Mouse (Mus musculus) midbrain, embryonic 11.5 days (tissue): ENCODE data around the gene Tbc1d16. TPM values are rescaled to one million over a fixed set of nuclear protein-coding genes. Genes with fewer than 3 reads are reported as not detected.

ENCODE experiments used
- ATAC-seq: fragments of 200-750 bp; cut with Nextera tagmentation; 2 replicates; pipeline ENCODE4 v1.8.0; 2017; ENCODE audit warnings: moderate TSS enrichment, moderate library complexity; ENCODE audit not compliant: low FRiP score
- DNase-seq: peaks from one replicate; pipeline ENCODE4 v3.0.0; 2015; ENCODE audit warnings: low spot score; ENCODE audit errors: missing footprints
- H3K27ac ChIP-seq: fragments of 300-500 bp; sonication (generic); 2 replicates; pipeline ENCODE4 v1.5.1; 2014; ENCODE audit warnings: low read depth, low read length
- H3K27me3 ChIP-seq: fragments of 300-500 bp; sonication (generic); 2 replicates; pipeline ENCODE4 v1.6.1; 2014; ENCODE audit warnings: mild to moderate bottlenecking, low read length, moderate library complexity, mixed read lengths; ENCODE audit not compliant: control insufficient read depth, insufficient read depth
- H3K36me3 ChIP-seq: fragments of 300-500 bp; sonication (generic); 2 replicates; pipeline ENCODE4 v1.6.1; 2014; ENCODE audit warnings: mild to moderate bottlenecking, low read length, moderate library complexity, mixed read lengths; ENCODE audit not compliant: control insufficient read depth, insufficient read depth
- H3K4me1 ChIP-seq: fragments of 300-500 bp; sonication (generic); 2 replicates; pipeline ENCODE4 v1.6.1; 2014; ENCODE audit warnings: low read length; ENCODE audit not compliant: control insufficient read depth, insufficient read depth
- H3K4me2 ChIP-seq: fragments of 300-500 bp; sonication (generic); 2 replicates; pipeline ENCODE4 v1.6.1; 2014; ENCODE audit warnings: mild to moderate bottlenecking, moderate library complexity
- H3K4me3 ChIP-seq: fragments of 300-500 bp; sonication (generic); 2 replicates; pipeline ENCODE4 v1.5.1; 2014; ENCODE audit warnings: low read depth, low read length
- H3K9ac ChIP-seq: fragments of 300-500 bp; sonication (generic); 2 replicates; pipeline ENCODE4 v1.6.1; 2014; ENCODE audit warnings: low read length
- H3K9me3 ChIP-seq: fragments of 300-500 bp; sonication (generic); 2 replicates; pipeline ENCODE4 v1.6.1; 2016; ENCODE audit warnings: low read length; ENCODE audit not compliant: control insufficient read depth
- WGBS: fragments of 180-500 bp; shearing (Covaris S2); extraction: QIAGEN DNeasy Blood & Tissue Kit; methylation state at CpG from one replicate; pipeline ENCODE4 v1.1.7; 2014; 5-methylcytosine and 5-hydroxymethylcytosine counted together
- polyA plus RNA-seq: library from polyadenylated mRNA; unstranded; fragments of >200 nt; fragmentation: Nextera tagmentation; extraction: Ambion mirVana; gene quantifications from 2 replicates; pipeline ENCODE4 v1.2.1, GENCODE M21; 2014

Tbc1d16 gene
- polyA plus RNA-seq, 1 experiment from 2014 or later: 15.2 TPM

DNA sequence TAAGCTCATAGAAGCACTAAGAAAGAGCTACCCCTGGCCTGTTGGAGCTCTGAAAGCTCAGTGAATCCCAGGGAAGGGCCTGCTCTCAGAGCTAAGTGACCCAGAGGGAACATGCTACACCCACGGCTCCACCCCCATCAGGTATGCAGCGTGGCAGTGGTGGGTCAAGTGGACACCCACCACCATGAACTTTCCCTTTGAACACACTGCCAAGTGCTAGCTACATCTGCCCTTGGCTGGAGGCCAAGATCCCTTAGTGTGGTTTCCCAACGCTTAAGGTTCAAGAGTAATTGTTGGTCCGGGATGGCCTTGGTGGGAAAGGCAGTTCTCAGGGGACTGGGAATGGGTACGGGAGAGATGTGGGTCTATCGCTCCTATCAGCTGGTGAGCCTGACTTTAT, 39.9 kb downstream of the Tbc1d16 start:
- no peak overlapping the region for H3K4me2 ChIP-seq
- no peak overlapping the region for H3K4me3 ChIP-seq
- H3K9me3 ChIP-seq: no peaks in the 10 kb centered on the region
- peaks cover 11% of the 10 kb centered on the region for H3K4me1 ChIP-seq
- no peaks in the 10 kb centered on the region for H3K36me3 ChIP-seq
- ATAC-seq (no peak), DNase-seq (no peak)
- WGBS: 82% methylated on average over 6 of the region's 6 CpGs
- no peak overlapping the region for H3K9ac ChIP-seq
- H3K27me3 ChIP-seq: no peaks in the 10 kb centered on the region
- no peak overlapping the region for H3K27ac ChIP-seq

DNA sequence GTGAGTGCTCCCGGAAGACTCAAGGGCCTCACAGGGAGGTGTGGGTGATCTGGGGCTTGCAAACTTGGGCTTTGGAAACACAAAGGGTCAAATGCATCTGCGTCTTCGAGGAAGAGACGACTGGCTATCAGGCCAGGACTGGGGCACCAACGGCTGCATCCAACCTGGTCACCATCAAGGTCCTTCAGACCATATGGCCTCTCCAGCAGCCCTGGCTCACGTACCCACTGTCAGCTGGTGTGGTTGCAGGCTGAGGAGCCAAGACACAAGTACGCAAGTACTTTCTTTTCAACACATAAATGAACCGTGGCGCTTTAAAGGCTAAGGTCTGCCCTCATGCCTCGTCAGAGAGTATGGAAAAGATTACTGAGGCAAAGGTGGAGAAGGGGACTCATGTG, 40.5 kb downstream of the Tbc1d16 start:
- ATAC-seq (no peak), DNase-seq (no peak)
- peaks cover 11% of the 10 kb centered on the region for H3K4me1 ChIP-seq
- H3K27me3 ChIP-seq: no peaks in the 10 kb centered on the region
- H3K4me3 ChIP-seq: no peak overlapping the region
- no peaks in the 10 kb centered on the region for H3K36me3 ChIP-seq
- WGBS: 61% methylated on average over 10 of the region's 10 CpGs
- H3K9me3 ChIP-seq: no peaks in the 10 kb centered on the region
- no peak overlapping the region for H3K27ac ChIP-seq
- H3K4me2 ChIP-seq: no peak overlapping the region
- no peak overlapping the region for H3K9ac ChIP-seq

DNA sequence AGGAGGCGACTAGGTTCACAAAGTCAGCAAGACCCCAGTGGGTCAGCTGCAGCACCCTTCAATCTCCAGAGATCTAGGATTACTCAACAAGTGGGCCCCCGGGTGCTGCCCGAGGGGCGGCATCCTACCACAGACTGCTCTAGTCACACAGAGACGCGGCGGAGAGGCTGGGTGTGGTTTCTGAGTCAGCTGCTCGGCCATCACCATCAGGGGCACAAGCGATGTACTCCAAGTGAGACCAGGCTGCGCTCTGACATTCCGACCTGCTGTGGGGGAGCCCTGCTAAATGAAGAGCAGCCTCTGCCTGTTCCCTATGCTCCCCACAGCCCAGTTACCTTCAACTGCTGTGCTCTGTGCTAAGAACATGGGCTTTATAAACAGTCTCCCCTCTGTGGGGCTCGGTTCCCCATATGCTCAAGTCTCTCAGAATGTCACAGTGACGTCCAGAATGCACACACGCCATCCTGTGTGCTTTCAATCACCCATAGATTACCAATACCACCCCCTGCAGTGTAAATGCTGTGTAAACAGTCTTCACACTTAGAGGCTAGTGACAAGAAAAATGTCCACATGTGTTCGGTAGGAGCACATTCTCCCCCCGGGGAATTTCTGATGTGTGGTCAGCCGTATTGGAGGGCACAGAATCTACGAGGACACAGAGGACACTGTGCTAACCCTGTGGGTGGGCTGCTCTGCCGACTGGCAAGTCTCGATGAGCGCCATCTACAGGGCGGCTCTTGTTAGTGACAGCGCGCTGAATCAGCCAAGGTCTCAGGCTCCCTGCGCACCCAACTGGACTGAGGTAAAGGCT, 41.1 kb downstream of the Tbc1d16 start:
- no peaks in the 10 kb centered on the region for H3K9me3 ChIP-seq
- H3K27ac ChIP-seq: no peak overlapping the region; the same call in 1 of the 2 replicates
- no peaks in the 10 kb centered on the region for H3K36me3 ChIP-seq
- H3K4me2 ChIP-seq: no peak overlapping the region
- ATAC-seq (peak; percentile 62), DNase-seq (peak; percentile 97)
- H3K9ac ChIP-seq: no peak overlapping the region
- no peak overlapping the region for H3K4me3 ChIP-seq
- 49% methylated on average over 25 of the region's 25 CpGs for WGBS
- peaks cover 11% of the 10 kb centered on the region for H3K4me1 ChIP-seq
- no peaks in the 10 kb centered on the region for H3K27me3 ChIP-seq

DNA sequence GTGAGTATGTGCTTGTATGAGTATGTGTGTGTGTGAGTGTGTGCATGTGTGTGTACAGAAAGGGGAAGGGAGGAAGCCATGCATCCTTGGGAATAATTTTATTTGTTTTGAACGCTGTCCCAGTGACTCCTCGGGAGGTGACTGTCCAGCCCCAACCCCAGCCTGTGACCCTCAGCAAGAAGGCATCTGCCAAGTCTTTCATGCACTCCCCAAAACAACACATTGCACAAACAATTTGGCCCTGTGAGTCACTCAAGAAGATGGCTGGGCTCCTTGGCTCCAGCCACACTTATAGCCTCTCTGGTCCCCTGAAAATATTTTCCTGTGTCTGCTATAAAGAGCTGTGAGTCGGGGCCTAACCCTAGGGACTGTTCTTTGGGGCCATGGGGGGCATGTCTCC, 41.9 kb downstream of the Tbc1d16 start:
- Histone ChIP-seq H3K27ac (no peak overlapping the region), H3K9me3 (no peaks in the 10 kb centered on the region), H3K27me3 (no peaks in the 10 kb centered on the region), H3K9ac (no peak overlapping the region), H3K4me1 (peaks cover 11% of the 10 kb centered on the region), H3K4me3 (no peak overlapping the region), H3K4me2 (no peak overlapping the region), H3K36me3 (no peaks in the 10 kb centered on the region)
- WGBS: 88% methylated on average over 3 of the region's 3 CpGs
- ATAC-seq (no peak), DNase-seq (no peak)

DNA sequence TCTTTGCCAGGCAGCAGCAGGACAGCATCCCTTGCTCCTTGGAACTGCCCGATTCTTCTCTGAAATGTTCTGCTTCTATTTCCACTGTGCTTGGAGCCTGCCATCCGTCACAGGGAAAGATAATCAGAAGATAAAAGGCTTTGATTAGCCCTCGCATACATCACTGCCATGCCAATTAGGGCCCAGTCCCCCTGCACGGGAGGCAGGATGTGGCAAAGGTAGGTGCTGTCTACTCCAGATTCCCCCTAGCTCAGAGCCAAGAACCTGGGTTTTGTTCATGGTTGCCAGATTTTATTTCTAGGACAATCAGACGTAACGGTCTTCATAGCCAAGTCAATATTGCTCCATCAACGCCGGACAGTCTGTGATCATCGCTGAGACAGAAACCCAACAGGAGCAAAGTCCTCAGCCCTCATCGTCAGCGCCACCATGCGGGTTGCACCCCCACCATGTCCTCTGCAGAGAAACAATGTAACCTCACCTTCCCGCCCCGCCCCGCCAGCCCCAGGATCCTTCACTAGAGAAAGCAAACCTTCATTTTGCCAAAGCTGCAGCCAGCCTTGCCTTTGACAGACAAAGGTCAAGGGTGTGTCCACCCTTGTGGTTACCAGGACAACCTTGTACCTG, 44.5 kb downstream of the Tbc1d16 start:
- no peak for ATAC-seq
- H3K27ac ChIP-seq: no peak overlapping the region
- no peak overlapping the region for H3K4me3 ChIP-seq

DNA sequence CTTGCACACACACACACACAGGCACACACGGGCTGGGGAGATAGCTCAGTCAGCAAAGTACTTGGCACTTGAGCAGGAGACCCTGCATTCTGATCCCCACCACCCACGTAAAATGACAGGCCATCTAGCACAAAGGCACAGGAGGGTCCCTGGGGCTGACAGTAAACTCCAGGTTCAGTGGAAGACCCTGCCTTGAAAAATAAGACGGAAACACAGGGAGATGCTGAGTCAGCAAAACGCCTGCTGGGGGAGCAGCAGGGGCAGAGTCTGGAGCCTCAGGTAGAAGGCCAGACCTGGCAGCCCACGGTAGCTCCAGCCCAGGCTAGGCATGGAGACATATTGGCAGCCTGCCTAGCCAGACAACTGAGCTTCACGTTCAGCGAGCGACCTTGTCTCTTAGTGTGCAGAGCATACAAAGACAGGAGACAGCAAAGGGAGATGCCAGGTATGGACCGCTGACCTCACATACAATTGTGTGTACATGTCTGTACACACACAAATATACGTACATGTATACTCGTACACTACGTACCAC, 46.4 kb downstream of the Tbc1d16 start:
- Histone ChIP-seq H3K9me3 (no peaks in the 10 kb centered on the region), H3K27me3 (no peaks in the 10 kb centered on the region), H3K4me2 (no peak overlapping the region), H3K36me3 (no peaks in the 10 kb centered on the region), H3K27ac (no peak overlapping the region), H3K4me1 (peaks cover 6% of the 10 kb centered on the region), H3K9ac (no peak overlapping the region), H3K4me3 (no peak overlapping the region)
- ATAC-seq (no peak), DNase-seq (no peak)
- 86% methylated on average over 12 of the region's 12 CpGs for WGBS

More for the DNA sequence above, 44.5 kb downstream of the Tbc1d16 start:
- Histone ChIP-seq H3K4me1 (peaks cover 13% of the 10 kb centered on the region), H3K36me3 (no peaks in the 10 kb centered on the region), H3K27me3 (no peaks in the 10 kb centered on the region), H3K4me2 (no peak overlapping the region), H3K9ac (no peak overlapping the region), H3K9me3 (no peaks in the 10 kb centered on the region)
- no peak for DNase-seq
- 84% methylated on average over 15 of the region's 15 CpGs for WGBS

DNA sequence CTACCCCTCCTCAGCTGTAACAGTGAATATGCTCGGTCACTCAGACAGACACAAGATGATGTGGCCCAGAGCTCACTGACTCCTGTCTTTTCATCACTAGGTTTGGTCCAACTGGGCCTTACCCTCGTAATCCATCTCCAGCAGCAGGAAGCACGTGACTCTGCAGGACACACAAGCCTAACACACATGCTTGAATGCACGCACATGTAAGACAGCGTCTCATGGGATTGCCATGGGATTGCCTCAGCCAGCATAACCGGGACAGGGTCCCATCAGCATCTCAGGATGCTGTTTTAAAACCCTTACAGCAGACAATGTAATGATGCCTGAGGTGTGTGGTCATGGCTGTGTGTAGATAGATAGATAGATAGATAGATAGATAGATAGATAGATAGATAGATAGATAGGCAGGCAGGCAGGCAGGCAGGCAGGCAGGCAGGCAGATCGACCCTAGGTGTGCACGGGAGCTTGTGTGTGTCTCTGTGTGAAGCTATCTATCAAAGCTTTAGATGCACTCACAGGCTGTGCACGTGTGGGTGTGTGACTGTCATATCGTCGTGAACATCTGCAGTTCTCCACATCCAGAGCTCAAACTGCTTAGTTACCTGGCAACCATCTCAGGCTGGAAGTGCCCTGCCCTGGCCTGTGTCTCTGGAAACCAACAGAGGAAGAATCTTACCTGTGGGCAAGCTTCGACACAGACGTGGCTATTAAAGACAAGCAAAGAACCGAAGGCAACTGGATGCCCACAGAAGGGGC, 47.3 kb downstream of the Tbc1d16 start:
- H3K27ac ChIP-seq: no peak overlapping the region
- H3K27me3 ChIP-seq: no peaks in the 10 kb centered on the region
- DNase-seq (no peak), ATAC-seq (no peak)
- WGBS: 90% methylated on average over 14 of the region's 14 CpGs
- H3K36me3 ChIP-seq: no peaks in the 10 kb centered on the region
- H3K4me2 ChIP-seq: no peak overlapping the region
- no peak overlapping the region for H3K9ac ChIP-seq
- H3K9me3 ChIP-seq: no peaks in the 10 kb centered on the region
- H3K4me1 ChIP-seq: peaks cover 9% of the 10 kb centered on the region
- H3K4me3 ChIP-seq: no peak overlapping the region

DNA sequence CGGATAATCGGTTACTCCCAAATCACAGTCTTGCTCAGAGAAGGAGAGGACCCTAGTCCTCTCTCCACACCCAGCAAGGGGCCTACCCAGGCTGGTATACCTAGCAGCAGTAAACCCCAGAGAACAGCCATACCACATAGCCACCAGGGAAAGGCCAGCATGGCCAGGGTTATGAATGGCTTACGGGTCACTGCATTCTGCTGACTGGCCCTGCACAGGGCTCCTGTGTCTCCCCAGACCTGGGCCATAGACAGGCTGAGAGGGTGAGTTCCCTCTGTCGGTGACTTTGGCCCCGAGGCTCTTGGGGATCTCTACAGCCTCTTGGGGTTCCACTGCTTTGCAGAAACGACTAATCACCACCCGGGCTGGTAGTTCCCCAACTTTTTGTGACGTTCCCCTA, 50.0 kb downstream of the Tbc1d16 start:
- H3K4me2 ChIP-seq: no peak overlapping the region
- H3K27me3 ChIP-seq: no peaks in the 10 kb centered on the region
- H3K9me3 ChIP-seq: no peaks in the 10 kb centered on the region
- H3K9ac ChIP-seq: no peak overlapping the region
- no peak overlapping the region for H3K27ac ChIP-seq
- DNase-seq (no peak), ATAC-seq (no peak)
- H3K4me3 ChIP-seq: no peak overlapping the region
- 76% methylated on average over 8 of the region's 8 CpGs for WGBS
- no peaks in the 10 kb centered on the region; the same call in 1 of the 2 replicates for H3K36me3 ChIP-seq
- peaks cover 9% of the 10 kb centered on the region for H3K4me1 ChIP-seq
